Mouse (Mus musculus): ENCODE results near the gene Akap9.
"Not testable (repeated sequence)": the region's sequence is repeated elsewhere in the genome, so short reads cannot be mapped to it uniquely, and the experiment has no call there.

Akap9 gene

GRCm38 (mm10) chr5:3970936-3971335 lies 43.1 kb downstream of the Akap9 start:
- DNase-seq (ENCODE audit: low spot score): no peak

- no peak for DNase-seq (ENCODE audit: low spot score)
Observed at GRCm38 (mm10) chr5:3973764-3974163, 45.9 kb downstream of the Akap9 start.

GRCm38 (mm10) chr5:3974896-3975295 lies 47.0 kb downstream of the Akap9 start:
- DNase-seq (ENCODE audit: low spot score): no peak

DNA sequence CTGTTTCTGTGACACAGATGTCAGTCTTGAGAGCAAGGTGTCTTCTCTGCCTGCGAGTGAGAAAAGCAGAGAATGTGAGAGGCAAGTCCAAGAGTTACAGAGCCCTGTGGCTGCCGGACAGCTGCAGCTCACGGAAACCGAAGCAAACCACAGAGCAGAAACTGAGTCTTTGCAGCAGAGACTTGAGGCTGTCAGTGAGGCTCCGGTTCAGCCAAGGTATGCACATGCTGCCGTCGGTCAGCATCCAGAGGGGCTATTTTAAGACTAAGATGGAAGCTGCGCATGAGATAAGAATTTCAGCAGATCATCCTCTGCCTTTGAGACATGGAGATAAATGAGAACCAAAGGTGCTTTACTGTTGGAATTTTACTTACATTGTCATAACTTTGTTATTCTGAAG lies 48.3 kb downstream of the Akap9 start:
- DNase-seq (ENCODE audit: low spot score): no peak

GRCm38 (mm10) chr5:3977904-3978303 lies 50.0 kb downstream of the Akap9 start:
- DNase-seq (ENCODE audit: low spot score): no peak

DNA sequence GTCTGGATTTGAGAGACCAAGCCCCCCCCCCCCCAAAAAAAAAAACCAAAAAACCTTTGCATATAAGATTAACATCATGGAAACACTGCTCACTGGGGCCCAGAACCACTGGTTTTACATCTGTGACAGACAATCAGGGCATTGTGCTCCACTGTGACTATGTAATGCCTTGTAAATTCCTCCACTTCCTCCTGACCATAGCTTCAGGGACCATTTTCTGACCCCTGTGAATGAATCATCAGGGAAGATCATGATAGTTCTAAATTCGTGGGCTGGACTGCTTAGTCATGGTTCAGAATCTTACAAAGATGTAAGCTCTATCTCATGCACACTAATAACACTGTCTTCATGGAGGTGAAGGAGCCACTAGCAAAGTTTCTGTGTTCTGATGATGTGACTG lies 61.8 kb downstream of the Akap9 start:
- no peak for DNase-seq (ENCODE audit: low spot score)

DNA sequence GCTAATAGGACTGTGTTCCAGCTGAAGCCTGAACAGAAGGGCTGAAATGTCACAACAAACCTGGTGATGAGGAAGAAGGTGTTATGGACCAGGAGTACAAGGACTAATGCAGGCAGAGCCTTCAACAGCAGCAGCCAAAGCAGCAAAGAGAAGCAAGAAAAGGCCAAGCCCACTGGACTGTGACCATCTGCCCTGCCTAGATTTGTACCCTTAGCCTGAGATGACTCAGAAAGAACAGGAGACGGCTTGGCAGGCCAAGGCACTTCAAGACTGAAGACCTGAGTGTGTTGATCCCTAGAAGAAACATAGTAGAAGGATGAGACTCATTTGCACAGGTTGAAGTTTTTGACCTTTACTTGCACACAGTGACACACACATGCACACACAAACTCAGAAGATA lies 62.6 kb downstream of the Akap9 start:
- DNase-seq (ENCODE audit: low spot score): no peak

DNA sequence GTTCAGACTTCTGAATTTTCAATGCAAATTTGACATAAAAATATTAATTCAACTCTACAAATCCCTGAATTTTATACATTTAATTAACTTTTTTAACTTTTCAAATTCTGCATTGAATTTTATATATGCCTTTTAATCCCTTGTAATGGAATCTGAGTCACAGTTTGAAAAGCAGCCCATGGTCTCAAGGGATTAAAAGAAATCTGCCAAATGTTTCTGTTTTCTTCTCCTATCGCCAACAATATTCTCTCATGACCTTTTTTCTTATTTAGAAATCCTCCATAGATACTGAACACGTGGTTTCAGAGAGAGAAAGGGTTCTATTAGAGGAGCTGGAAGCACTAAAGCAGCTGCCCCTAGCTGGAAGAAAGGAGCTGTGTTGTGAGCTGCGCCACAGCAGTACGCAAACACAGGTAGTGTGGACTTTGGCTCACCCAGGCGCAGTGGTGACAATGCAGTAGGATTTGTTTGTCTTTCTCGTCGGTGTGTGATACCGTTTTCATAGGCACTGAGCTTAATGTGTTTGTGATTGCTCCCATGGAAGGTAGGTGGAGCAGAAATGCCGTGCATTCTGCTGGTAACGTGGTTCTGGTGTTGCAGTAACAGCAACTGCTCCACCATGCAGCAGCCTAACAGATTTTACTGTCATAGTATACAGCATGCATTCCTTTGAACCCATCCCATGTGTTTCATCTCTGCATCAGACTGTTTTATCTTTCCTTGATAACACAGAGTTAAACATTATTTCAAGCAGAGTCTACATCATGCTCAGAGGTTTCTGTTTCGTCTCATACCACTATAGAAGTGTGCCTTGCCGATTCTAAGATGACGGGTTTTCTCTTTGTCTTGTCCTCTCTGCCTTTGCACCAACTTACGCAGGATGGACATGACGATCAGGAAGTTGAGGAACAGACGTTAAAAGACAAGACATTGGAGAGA lies 76.9 kb downstream of the Akap9 start:
- DNase-seq (ENCODE audit: low spot score): no peak

DNA sequence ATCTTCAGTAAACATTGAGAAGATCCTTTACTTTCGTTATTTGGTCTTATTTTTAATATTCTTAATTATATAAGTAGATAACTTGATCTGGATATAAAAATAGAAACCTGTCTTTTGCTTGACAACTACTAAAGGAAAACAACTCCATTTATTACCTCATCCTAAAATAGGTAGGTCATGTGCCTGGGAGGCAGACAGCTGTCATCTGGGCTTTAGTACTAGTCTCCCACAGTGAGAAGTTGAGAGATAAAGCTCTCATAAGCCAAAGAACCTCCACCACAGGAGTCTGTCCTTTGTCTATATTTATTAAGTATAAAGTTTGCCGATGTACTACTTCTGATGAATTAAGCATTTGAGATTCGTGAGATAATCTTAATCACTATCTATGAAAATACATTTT lies 78.8 kb downstream of the Akap9 start:
- no peak for DNase-seq (ENCODE audit: low spot score)

DNA sequence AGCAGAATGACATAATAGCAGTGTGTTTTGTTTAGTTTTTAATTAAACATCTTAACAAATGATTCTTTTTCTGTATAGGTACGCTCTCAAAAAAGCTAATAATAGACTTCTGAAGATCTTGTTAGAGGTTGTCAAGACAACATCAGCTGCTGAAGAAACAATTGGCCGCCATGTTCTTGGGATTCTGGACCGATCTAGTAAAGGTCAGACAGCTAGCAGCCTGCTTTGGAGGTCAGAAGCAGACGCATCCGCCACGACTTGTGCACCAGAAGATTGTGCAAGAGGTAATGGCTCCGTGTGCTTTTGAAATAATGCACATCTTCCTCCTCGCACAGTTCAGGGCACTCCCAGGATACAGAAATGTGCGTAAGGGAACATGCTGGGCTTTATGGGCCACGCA lies 80.4 kb downstream of the Akap9 start:
- no peak for DNase-seq (ENCODE audit: low spot score)

DNA sequence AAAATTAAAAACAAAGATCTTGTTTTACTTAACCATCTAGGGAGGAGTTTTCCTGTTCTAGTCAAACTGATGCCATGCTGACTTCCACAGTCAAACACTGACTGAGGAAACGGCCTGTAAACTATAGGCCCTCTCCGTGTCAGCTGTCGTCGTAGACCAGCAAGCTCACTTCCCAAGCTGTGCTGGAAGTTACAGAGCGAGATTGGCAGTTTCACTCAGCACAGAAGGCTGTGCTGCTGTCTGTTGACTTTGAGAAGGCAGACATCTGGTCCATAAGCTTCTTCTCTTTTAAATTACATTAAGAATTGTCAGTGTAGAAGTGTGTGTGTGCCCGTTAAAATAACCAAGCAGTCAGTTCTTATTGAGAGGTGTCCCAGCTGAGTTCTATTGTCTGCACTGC lies 81.7 kb downstream of the Akap9 start:
- no peak for DNase-seq (ENCODE audit: low spot score)

GRCm38 (mm10) chr5:4017646-4018045 lies 89.8 kb downstream of the Akap9 start:
- not testable (repeated sequence) for DNase-seq (ENCODE audit: low spot score)

DNA sequence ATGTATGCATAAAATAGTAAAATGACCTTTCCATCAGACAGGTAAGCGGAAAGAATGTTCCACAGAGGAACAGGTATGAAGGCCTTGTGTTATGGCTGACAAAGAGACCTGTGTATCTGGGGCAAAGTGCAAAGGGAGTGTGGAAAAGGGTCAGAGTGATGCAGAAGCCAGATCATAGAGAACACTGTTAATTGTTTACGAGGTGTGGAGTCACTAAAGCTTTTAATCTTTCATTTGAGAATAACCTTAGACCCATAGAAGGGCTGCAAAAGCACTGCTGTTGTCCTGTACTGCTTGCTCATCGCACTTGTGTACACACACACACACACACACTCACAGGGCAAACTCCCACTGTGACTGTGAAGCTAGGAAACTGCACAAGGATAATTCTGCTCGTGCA lies 91.5 kb downstream of the Akap9 start:
- no peak for DNase-seq (ENCODE audit: low spot score)

DNA sequence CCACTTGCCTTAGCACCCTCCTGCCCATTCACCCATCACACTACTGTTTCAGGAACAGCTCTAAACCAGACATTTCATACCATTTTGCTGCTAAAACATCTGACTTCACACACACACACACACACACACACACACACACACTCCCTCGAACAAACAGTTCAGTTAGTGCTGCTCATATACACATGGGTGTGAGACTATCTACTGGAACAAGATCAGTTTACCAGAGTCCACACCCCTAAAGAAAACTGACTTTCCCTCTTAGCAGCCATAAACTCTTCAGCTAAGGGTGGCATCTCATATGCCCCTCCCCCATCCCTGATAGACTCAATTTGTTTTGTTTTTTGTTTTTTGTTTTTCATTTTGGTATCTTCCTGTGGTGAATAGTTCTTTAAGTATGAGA lies 92.2 kb downstream of the Akap9 start:
- DNase-seq (ENCODE audit: low spot score): no peak

GRCm38 (mm10) chr5:4023186-4023585 lies 95.3 kb downstream of the Akap9 start:
- no peak for DNase-seq (ENCODE audit: low spot score)

GRCm38 (mm10) chr5:4023742-4024681 lies 96.2 kb downstream of the Akap9 start:
- no peak for DNase-seq (ENCODE audit: low spot score)

DNA sequence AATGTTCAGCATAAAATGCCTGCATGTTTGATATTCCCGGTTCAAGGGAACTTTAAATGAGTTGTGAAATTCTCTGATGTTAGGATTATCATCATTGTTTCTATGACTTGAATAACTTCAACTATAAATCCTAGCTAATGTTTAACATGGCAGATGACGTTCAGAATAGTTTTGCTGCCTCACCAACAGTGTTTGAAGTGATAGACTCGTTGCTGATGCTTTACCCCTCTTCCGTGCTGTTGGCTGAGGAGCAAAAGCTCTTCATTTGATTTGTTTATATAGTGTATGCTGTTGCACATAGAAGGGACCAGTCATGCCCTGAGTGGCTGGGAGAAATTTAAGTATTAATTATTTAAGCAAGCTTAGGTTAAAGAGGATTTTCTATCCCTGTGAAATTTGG lies 96.9 kb downstream of the Akap9 start:
- DNase-seq (ENCODE audit: low spot score): no peak

DNA sequence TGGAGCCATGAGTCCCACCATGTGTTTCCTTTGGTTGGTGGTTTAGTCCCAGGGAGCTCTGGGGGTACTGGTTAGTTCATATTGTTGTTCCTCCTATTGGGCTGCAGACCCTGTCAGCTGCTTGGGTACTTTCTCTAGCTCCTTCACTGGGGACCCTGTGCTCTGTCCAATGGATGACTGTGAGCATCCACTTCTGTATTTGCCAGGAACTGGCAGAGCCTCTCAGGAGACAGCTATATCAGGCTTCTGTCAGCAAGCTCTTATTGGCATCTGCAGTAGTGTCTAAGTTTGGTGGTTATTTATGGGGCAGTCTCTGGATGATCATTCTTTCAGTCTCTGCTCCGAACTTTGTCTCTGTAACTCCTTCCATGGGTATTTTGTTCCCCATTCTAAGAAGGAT lies 98.5 kb downstream of the Akap9 start:
- not testable (repeated sequence) for DNase-seq (ENCODE audit: low spot score)

GRCm38 (mm10) chr5:4028486-4029173 lies 100.8 kb downstream of the Akap9 start:
- DNase-seq (ENCODE audit: low spot score): no peak

- DNase-seq (ENCODE audit: low spot score): no peak
Observed at GRCm38 (mm10) chr5:4031846-4032245, 104.0 kb downstream of the Akap9 start.

GRCm38 (mm10) chr5:4036686-4037085 lies 108.8 kb downstream of the Akap9 start:
- no peak for DNase-seq (ENCODE audit: low spot score)

- no peak for DNase-seq (ENCODE audit: low spot score)
Observed at GRCm38 (mm10) chr5:4039351-4039750, 111.5 kb downstream of the Akap9 start.

Data from layer of hippocampus, adult 11-12 months (tissue).